Mouse (Mus musculus): ENCODE data around the gene Kdm4d. TPM values are rescaled to one million over a fixed set of nuclear protein-coding genes. Genes with fewer than 3 reads are reported as not detected.

Gene Kdm4d
- polyA plus RNA-seq, 1 experiment = not detected

DNA sequence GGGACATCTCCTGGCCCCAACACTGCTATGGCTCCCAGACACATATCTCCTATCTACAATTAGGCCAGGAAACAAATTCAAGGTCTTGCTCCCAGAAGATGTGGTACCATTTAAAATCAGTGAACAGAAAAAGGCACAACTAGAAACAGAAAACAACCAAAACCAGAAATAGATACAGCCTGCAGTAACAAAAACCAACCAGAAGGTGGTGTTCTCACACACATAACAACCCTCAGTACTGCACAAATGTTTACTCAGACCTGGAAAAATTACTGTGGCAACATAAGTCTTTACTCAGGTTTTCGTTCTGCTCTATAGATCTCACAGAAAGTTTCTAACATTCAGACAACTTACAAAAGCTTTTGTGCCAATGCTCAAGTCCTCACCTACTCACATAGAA lies 59.9 kb downstream of the Kdm4d start:
- 79% methylated on average over 1 of the region's 1 CpGs for WGBS
- no peaks in the 10 kb centered on the region for H3K4me1 ChIP-seq (ENCODE audit: control insufficient read depth, insufficient read depth, insufficient read length, low read length)
- H3K36me3 ChIP-seq (ENCODE audit: control insufficient read depth, insufficient read depth, low read length) = no peaks in the 10 kb centered on the region
- H3K27ac ChIP-seq (ENCODE audit: insufficient read depth, low read depth, low read length) = no peak overlapping the region
- TF ChIP-seq CTCF (IDR thresholded peaks at IDR 0.05; ENCODE audit: extremely low read depth, insufficient read length, insufficient replicate concordance, low read depth, low read length) (no peak), POLR2A (IDR thresholded peaks at IDR 0.05; ENCODE audit: low read depth, low read length) (no peak)
- no peak overlapping the region for H3K4me3 ChIP-seq (ENCODE audit: low read depth, low read length)
- H3K27me3 ChIP-seq (ENCODE audit: control insufficient read depth, insufficient read depth, low read length) = no peaks in the 10 kb centered on the region

DNA sequence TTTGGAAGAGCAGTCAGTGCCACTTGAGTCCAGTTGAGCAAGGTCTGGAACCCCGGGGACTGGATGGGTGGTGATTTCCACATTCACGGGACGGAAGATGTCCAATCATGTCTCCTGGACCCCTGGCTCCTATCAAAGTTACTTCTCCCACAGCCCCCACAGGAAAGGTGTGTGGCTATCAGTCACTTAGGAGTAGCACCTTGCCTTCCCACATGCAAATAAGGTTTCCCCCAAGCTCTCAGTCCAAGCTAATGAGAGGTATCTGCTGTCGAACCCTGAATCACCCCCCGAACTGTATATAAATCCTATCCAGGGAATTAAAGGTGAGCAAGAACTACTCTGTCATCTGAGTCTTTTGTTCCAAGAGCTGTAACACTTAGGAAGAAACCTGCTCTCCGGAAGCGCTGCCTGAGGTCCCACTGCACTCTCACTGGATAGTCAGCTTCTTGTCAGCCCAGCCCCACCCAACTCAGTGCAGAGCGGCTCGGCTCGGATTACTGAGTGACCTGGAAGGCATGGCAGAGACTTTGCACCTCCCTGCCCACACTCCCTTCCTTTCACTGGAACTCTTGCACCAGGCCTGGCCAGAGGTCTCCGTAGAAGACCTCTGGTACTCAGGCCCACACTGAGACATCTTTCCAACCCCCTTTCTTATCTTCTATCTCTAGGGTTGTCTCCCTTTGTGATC lies 66.9 kb downstream of the Kdm4d start:
- Histone ChIP-seq H3K27ac (ENCODE audit: insufficient read depth, low read depth, low read length) (no peak overlapping the region), H3K4me3 (ENCODE audit: low read depth, low read length) (no peak overlapping the region), H3K36me3 (ENCODE audit: control insufficient read depth, insufficient read depth, low read length) (no peaks in the 10 kb centered on the region), H3K4me1 (ENCODE audit: control insufficient read depth, insufficient read depth, insufficient read length, low read length) (no peaks in the 10 kb centered on the region), H3K27me3 (ENCODE audit: control insufficient read depth, insufficient read depth, low read length) (no peaks in the 10 kb centered on the region)
- no peak for TF ChIP-seq POLR2A (IDR thresholded peaks at IDR 0.05; ENCODE audit: low read depth, low read length)
- TF ChIP-seq CTCF (IDR thresholded peaks at IDR 0.05; ENCODE audit: extremely low read depth, insufficient read length, insufficient replicate concordance, low read depth, low read length) = no peak
- 41% methylated on average over 11 of the region's 11 CpGs for WGBS

Other genes starting within 250 kb of the Kdm4d start
- gene Sesn3, start 225.4 kb downstream of the Kdm4d start, polyA plus RNA-seq (2012; rRNA removed) = 5.9 and 11.4 TPM in 2 replicates
- gene Endod1, start 119.0 kb downstream of the Kdm4d start, polyA plus RNA-seq (2012; rRNA removed) = 108 and 114 TPM in 2 replicates
- gene Cwc15, start 135 bp upstream of the Kdm4d start, polyA plus RNA-seq (2012; rRNA removed) = 2.0 and 4.3 TPM in 2 replicates
- 6.7 and 9.4 TPM in 2 replicates for gene Amotl1, start 144.6 kb upstream of the Kdm4d start, polyA plus RNA-seq (2012; rRNA removed)
- gene Piwil4, start 240.3 kb upstream of the Kdm4d start, polyA plus RNA-seq (2012; rRNA removed) = 0.29 and 0.71 TPM in 2 replicates

All from small intestine, adult 2 months (tissue).